Mouse (Mus musculus) neutrophil, adult 83 days (primary cell): ENCODE results near the gene Olfr814. TPM values are rescaled to one million over a fixed set of nuclear protein-coding genes. Genes with fewer than 3 reads are reported as not detected.

Experiments
- total RNA-seq, 2 experiments: library from RNA; stranded (reverse); gene quantifications; one replicate each; pipeline ENCODE4 v1.2.4; 2023

Olfr814 gene
- total RNA-seq, result not detected

GRCm38 (mm10) chr10:129879751-129880150, at the start of gene Olfr814:
Gene Olfr814 (minus strand): TSS chr10:129879851.

GRCm38 (mm10) chr10:129915497-129915896, 35.8 kb upstream of the Olfr814 start, which contains the start of gene Olfr816:
Gene Olfr816 (minus strand): TSS chr10:129915597.

GRCm38 (mm10) chr10:129905767-129906166, 26.1 kb upstream of the Olfr814 start, which contains the start of gene Olfr815:
Gene Olfr815 (minus strand): TSS chr10:129905867.

GRCm38 (mm10) chr10:129855067-129855466, 24.6 kb downstream of the Olfr814 start, which contains the start of gene Olfr813:
Gene Olfr813 (plus strand): TSS chr10:129855367.

GRCm38 (mm10) chr10:129845994-129846393, 33.7 kb downstream of the Olfr814 start, which contains the start of gene Olfr812:
Gene Olfr812 (minus strand): TSS chr10:129846094.

Other genes starting within 250 kb of the Olfr814 start
- gene Olfr799, start 242.4 kb downstream of the Olfr814 start, total RNA-seq, result not detected
- not detected for gene Olfr800, start 222.2 kb downstream of the Olfr814 start, total RNA-seq
- not detected for gene Olfr801, start 206.0 kb downstream of the Olfr814 start, total RNA-seq
- gene Olfr802, start 191.7 kb downstream of the Olfr814 start, total RNA-seq, result not detected
- not detected for gene Olfr803, start 185.6 kb downstream of the Olfr814 start, total RNA-seq
- not detected for gene Olfr804, start 176.6 kb downstream of the Olfr814 start, total RNA-seq
- not detected for gene Olfr805, start 150.5 kb downstream of the Olfr814 start, total RNA-seq
- not detected for gene Olfr806, start 137.9 kb downstream of the Olfr814 start, total RNA-seq
- not detected for gene Olfr807, start 122.1 kb downstream of the Olfr814 start, total RNA-seq
- gene Olfr808, start 114.4 kb downstream of the Olfr814 start, total RNA-seq, result not detected
- not detected for gene Olfr809, start 105.2 kb downstream of the Olfr814 start, total RNA-seq
- not detected for gene Olfr810, start 84.9 kb downstream of the Olfr814 start, total RNA-seq
- not detected for gene Olfr811, start 75.5 kb downstream of the Olfr814 start, total RNA-seq
- not detected for gene Olfr812, start 33.8 kb downstream of the Olfr814 start, total RNA-seq
- gene Olfr813, start 24.5 kb downstream of the Olfr814 start, total RNA-seq, result not detected
- not detected for gene Olfr815, start 26.0 kb upstream of the Olfr814 start, total RNA-seq
- not detected for gene Olfr816, start 35.7 kb upstream of the Olfr814 start, total RNA-seq
- not detected for gene Olfr818, start 69.2 kb upstream of the Olfr814 start, total RNA-seq
- gene Olfr819, start 87.4 kb upstream of the Olfr814 start, total RNA-seq, result not detected
- not detected for gene Olfr247, start 96.3 kb upstream of the Olfr814 start, total RNA-seq
- gene Gm10310, start 105.2 kb upstream of the Olfr814 start, total RNA-seq, result not detected
- gene Olfr820, start 132.8 kb upstream of the Olfr814 start, total RNA-seq, result not detected
- not detected for gene Olfr821, start 150.5 kb upstream of the Olfr814 start, total RNA-seq
- gene Olfr822, start 191.4 kb upstream of the Olfr814 start, total RNA-seq, result not detected
- not detected for gene Olfr823, start 235.5 kb upstream of the Olfr814 start, total RNA-seq